Mouse (Mus musculus) layer of hippocampus, adult 9-10 months (tissue): ENCODE results near the gene Ccdc85c.

Experiments used
- DNase-seq: peaks from one replicate; pipeline ENCODE4 v3.0.0; 2022; ENCODE audit warnings: low spot score

Ccdc85c gene

GRCm38 (mm10) chr12:108216611-108217370 lies 58.4 kb downstream of the Ccdc85c start:
- DNase-seq, result no peak

- no peak for DNase-seq
Measured at GRCm38 (mm10) chr12:108215090-108215489, 60.1 kb downstream of the Ccdc85c start.

- DNase-seq, result no peak
Measured at GRCm38 (mm10) chr12:108213090-108214041, 61.9 kb downstream of the Ccdc85c start.

GRCm38 (mm10) chr12:108212476-108212875 lies 62.7 kb downstream of the Ccdc85c start:
- no peak for DNase-seq

GRCm38 (mm10) chr12:108212071-108212470 lies 63.2 kb downstream of the Ccdc85c start:
- no peak for DNase-seq

GRCm38 (mm10) chr12:108210623-108211022 lies 64.6 kb downstream of the Ccdc85c start:
- no peak for DNase-seq

- peak; percentile 49 for DNase-seq
Measured at GRCm38 (mm10) chr12:108208726-108209438, 66.3 kb downstream of the Ccdc85c start.

GRCm38 (mm10) chr12:108208216-108208615 lies 67.0 kb downstream of the Ccdc85c start:
- DNase-seq, result no peak

- DNase-seq, result peak; percentile 41
Measured at GRCm38 (mm10) chr12:108206641-108207040, 68.6 kb downstream of the Ccdc85c start.

GRCm38 (mm10) chr12:108204978-108205377 lies 70.2 kb downstream of the Ccdc85c start:
- no peak for DNase-seq

GRCm38 (mm10) chr12:108203895-108204294 lies 71.3 kb downstream of the Ccdc85c start:
- no peak for DNase-seq

- DNase-seq, result no peak
Measured at GRCm38 (mm10) chr12:108200094-108200493, 75.1 kb downstream of the Ccdc85c start.

- no peak for DNase-seq
Measured at GRCm38 (mm10) chr12:108198447-108198846, 76.8 kb downstream of the Ccdc85c start.

- DNase-seq, result no peak
Measured at GRCm38 (mm10) chr12:108195761-108196160, 79.5 kb downstream of the Ccdc85c start.

GRCm38 (mm10) chr12:108193878-108194277 lies 81.3 kb downstream of the Ccdc85c start:
- no peak for DNase-seq

- no peak for DNase-seq
Measured at GRCm38 (mm10) chr12:108187541-108188091, 87.6 kb downstream of the Ccdc85c start.

- DNase-seq, result no peak
Measured at GRCm38 (mm10) chr12:108181716-108182115, 93.5 kb downstream of the Ccdc85c start.

- DNase-seq, result peak; percentile 97
Measured at GRCm38 (mm10) chr12:108179321-108180266, 95.6 kb downstream of the Ccdc85c start, which contains the start of gene Ccnk. TSS of gene Ccnk (plus strand) at chr12:108179579.

GRCm38 (mm10) chr12:108179246-108179320 lies 96.1 kb downstream of the Ccdc85c start, which contains the start of gene Setd3:
TSS of gene Setd3 (minus strand) at chr12:108179314.
- DNase-seq, result no peak

GRCm38 (mm10) chr12:108178331-108179245 lies 96.6 kb downstream of the Ccdc85c start:
- DNase-seq, result peak; percentile 21
